Mouse (Mus musculus): ENCODE data around the gene Adgrv1.
"Not testable (repeated sequence)": the region's sequence is repeated elsewhere in the genome, so short reads cannot be mapped to it uniquely, and the experiment has no call there.

The Adgrv1 gene
- long read RNA-seq, experiment 1, partial matches to known transcripts: 0 of 3 reads
- long read RNA-seq, experiment 1, other reads (novel, unspliced or antisense): 2 of 3 reads
- long read RNA-seq, experiment 2: 0 reads

- intact Hi-C loops (cut with DNase I): no loop called here
These were observed at the start of gene Adgrv1 for GRCm38 (mm10) chr13:81632720-81633415. TSS of gene Adgrv1 (minus strand) at chr13:81633154.

DNA sequence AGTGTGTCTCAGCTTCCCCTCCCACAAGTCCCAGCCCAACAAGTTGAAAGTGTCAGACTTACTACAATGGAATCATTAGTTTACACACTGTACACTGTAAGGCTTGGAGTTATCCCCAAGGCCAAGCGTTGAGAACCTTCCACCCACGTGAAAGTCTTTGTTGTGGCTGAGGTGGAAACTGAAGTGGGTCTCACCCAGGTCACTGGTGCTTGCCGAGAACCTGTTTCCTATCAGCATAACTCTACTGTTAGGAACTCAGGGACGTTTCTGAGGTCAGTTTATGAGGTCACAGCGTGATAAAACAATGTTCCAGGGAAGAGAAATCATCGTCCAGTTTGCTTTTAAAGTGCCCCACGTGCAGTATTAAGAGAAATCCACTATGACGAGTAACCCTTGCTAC lies 42.4 kb upstream of the Adgrv1 start:
- intact Hi-C loops (cut with DNase I): loop anchor here (5.0 kb wide), 1 partner anchor 37 kb away; the partner anchor contains the start of genes Mblac2 and Polr3g

- intact Hi-C loops (cut with DNase I): no loop called here
These were observed 34.8 kb upstream of the Adgrv1 start for GRCm38 (mm10) chr13:81667713-81668112.

GRCm38 (mm10) chr13:81664331-81664698 lies 31.4 kb upstream of the Adgrv1 start:
- intact Hi-C loops (cut with DNase I): no loop called here

- intact Hi-C loops (cut with DNase I): no loop called here
These were observed 30.8 kb upstream of the Adgrv1 start for GRCm38 (mm10) chr13:81663566-81664330.

DNA sequence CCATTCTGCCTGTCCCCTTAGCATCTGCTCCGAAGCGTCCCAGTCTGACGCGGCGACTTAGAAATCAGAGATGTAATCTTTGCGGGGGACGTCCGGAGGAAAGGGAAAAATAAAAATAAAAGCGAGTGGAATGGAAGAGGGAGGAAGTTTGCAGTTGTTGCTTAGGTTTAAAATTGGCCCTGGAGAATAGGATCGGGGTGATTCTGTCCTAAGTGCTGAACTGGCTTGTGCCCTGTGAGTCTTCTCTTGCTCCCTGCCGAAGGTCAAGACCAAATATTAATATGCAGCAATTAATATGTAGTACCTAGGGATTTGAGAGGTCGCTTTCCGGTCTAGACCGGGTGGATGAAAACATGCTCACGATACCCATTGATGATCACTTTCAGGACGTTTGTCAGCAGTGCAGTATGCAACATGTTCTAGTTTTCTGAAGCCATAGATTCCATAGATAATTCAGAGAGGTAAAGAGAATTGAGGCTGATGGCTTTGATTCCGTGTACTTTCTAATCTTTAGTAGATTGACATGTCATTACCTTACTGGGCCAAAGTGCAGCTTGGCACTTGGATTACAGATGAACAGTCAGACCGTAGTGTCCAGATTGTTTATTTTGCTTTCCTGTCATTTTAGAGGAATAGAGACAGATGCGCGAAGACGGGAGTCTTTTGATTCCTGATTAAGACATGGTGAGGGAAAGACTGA lies 25.2 kb upstream of the Adgrv1 start:
- intact Hi-C loops (cut with DNase I): loop anchor here (5.0 kb wide), 2 partner anchors 49 to 104 kb away; no protein-coding TSS in a partner anchor

GRCm38 (mm10) chr13:81657351-81658052 lies 24.5 kb upstream of the Adgrv1 start, which contains the start of gene Lysmd3:
TSS of gene Lysmd3 (plus strand) at chr13:81657663.
- intact Hi-C loops (cut with DNase I): loop anchor here (5.0 kb wide), 2 partner anchors 50 to 105 kb away; no protein-coding TSS in a partner anchor

- intact Hi-C loops (cut with DNase I): loop anchor here (5.0 kb wide), 2 partner anchors 50 to 105 kb away; no protein-coding TSS in a partner anchor
These were observed 24.0 kb upstream of the Adgrv1 start for GRCm38 (mm10) chr13:81657008-81657350.

DNA sequence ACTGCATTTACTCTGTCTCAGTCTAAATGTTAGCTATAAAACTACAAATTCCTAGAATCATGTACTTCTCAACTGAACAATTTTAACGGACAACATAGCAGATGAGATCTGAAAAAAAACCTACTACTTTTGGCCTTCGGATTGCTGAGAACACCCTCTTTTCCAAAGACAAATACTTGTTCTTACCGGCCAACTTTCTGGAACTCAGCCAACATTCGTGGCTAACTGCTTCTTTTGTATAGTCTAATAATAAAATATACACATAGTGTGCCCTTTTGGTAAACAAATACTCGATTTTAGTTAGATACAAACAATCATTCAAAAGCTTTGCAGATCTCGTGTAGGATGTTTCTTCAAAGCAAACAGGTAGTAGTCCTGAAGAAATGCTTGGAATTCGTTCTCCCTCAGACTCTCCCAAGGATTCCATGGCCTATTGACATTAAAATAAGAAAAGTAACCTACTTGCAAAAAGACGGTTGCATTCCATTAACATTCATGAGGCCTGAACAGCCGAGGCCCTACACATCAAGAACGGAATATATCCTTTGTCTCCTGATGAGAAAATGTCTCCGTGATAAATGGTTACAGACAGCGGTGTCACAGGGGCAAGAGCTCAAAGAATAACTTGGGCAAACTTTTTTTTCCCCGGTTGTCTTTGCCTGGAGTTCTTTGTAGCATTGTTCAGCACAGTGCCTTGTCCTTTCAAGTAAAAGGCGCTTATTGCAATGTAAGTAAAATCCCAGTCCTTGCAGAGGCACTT lies 23.3 kb upstream of the Adgrv1 start:
- intact Hi-C loops (cut with DNase I): loop anchor here (5.0 kb wide), 2 partner anchors 51 to 106 kb away; no protein-coding TSS in a partner anchor

GRCm38 (mm10) chr13:81650382-81650781 lies 17.4 kb upstream of the Adgrv1 start:
- intact Hi-C loops (cut with DNase I): not testable (repeated sequence)

GRCm38 (mm10) chr13:81646348-81646747 lies 13.4 kb upstream of the Adgrv1 start:
- intact Hi-C loops (cut with DNase I): no loop called here

GRCm38 (mm10) chr13:81644047-81644565 lies 11.2 kb upstream of the Adgrv1 start:
- intact Hi-C loops (cut with DNase I): loop anchor here (5.0 kb wide), 1 partner anchor 207 kb away; no protein-coding TSS in a partner anchor

GRCm38 (mm10) chr13:81642491-81643149 lies 9.7 kb upstream of the Adgrv1 start:
- intact Hi-C loops (cut with DNase I): loop anchor here (5.0 kb wide), 1 partner anchor 205 kb away; no protein-coding TSS in a partner anchor

DNA sequence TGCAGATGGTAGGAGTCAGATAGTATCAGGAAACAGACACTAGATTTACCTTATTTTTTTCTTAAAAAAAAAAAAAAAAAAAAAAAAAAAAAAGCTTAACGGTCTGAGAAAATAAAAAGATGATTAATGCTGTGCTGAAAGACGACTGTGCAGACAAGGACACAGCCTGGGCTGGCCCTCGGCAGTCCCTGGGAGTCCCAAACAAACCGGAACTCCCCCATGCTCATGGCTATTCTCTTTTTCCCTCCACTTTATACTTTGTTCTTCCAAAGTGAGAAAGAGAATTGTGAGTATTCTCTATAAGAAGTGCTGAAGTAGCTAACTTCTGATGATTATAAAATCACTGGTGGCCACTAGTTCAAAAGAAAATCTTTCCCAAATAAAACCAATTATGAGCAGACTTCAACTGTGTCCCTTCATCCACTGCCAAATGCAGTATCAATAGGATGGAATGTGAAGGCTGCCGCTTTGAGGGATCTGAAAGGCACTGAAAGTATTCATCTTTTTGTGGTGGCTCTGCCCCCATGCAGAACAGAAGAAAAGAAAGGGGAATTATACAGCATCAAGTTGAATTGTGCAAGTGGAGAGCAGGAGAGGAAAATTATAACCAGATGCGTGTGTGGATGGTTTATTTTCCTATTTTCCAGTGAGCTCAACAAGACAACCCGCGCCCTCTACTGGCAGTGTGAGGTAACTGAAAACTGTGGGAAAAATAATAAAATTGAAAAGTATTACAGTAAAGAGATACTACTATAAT lies 8.5 kb upstream of the Adgrv1 start:
- intact Hi-C loops (cut with DNase I): loop anchor here (2.0 to 5.0 kb wide), 2 partner anchors 119 to 204 kb away; no protein-coding TSS in a partner anchor

DNA sequence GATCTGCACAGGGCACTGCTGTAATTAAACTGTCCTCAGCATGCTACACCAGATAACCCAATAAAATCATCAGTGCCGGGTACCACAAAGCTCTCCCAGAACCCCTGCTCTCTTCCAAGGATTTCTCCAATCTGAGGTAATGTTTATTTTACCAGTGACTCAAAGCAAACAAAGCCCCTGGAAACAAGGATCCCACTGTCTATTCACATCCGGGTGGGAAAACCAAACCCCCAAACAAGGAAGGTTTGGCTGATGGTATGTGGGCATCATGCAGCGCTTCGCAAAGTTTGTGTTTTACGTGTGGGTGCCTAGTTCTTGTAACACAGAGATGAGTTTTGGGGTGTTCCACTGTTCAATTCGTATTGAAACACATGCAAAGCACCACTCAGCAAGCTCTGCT lies 7.9 kb upstream of the Adgrv1 start:
- intact Hi-C loops (cut with DNase I): loop anchor here (2.0 to 5.0 kb wide), 2 partner anchors 120 to 204 kb away; no protein-coding TSS in a partner anchor

- intact Hi-C loops (cut with DNase I): loop anchor here (2.0 to 5.0 kb wide), 3 partner anchors 121 to 772 kb away; no protein-coding TSS in a partner anchor
These were observed 6.7 kb upstream of the Adgrv1 start for GRCm38 (mm10) chr13:81639624-81640023.

DNA sequence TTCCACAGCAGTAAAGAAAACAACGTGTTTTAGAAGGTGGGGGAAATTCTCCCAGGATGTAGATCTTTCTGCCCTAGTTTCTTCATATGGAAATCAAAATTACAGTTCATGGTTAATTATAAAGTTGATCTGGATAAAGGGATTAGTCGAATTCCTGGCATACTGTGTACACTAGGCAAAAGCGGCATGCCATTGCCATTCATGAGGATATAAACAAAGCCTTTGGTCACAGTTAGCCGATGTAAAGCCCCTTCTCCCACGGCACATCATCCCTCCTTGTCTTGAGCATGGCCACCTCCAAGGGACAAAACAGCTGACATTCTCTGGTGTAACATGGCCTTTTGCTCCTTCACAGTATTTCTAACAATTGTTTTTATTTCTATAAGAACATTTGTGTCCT lies 2.4 kb downstream of the Adgrv1 start:
- intact Hi-C loops (cut with DNase I): no loop called here

GRCm38 (mm10) chr13:81629395-81629794 lies 3.6 kb downstream of the Adgrv1 start:
- intact Hi-C loops (cut with DNase I): no loop called here
